Mouse (Mus musculus) midbrain, embryonic 11.5 days (tissue): ENCODE measurements around the gene Atxn1. TPM values are rescaled to one million over a fixed set of nuclear protein-coding genes. Genes with fewer than 3 reads are reported as not detected.

Experiments
- ATAC-seq: fragments of 200-750 bp; cut with Nextera tagmentation; 2 replicates; pipeline ENCODE4 v1.8.0; 2017; ENCODE audit warnings: moderate TSS enrichment, moderate library complexity; ENCODE audit not compliant: low FRiP score
- DNase-seq: peaks from one replicate; pipeline ENCODE4 v3.0.0; 2015; ENCODE audit warnings: low spot score; ENCODE audit errors: missing footprints
- H3K27ac ChIP-seq: fragments of 300-500 bp; sonication (generic); 2 replicates; pipeline ENCODE4 v1.5.1; 2014; ENCODE audit warnings: low read depth, low read length
- H3K27me3 ChIP-seq: fragments of 300-500 bp; sonication (generic); 2 replicates; pipeline ENCODE4 v1.6.1; 2014; ENCODE audit warnings: mild to moderate bottlenecking, low read length, moderate library complexity, mixed read lengths; ENCODE audit not compliant: control insufficient read depth, insufficient read depth
- H3K36me3 ChIP-seq: fragments of 300-500 bp; sonication (generic); 2 replicates; pipeline ENCODE4 v1.6.1; 2014; ENCODE audit warnings: mild to moderate bottlenecking, low read length, moderate library complexity, mixed read lengths; ENCODE audit not compliant: control insufficient read depth, insufficient read depth
- H3K4me1 ChIP-seq: fragments of 300-500 bp; sonication (generic); 2 replicates; pipeline ENCODE4 v1.6.1; 2014; ENCODE audit warnings: low read length; ENCODE audit not compliant: control insufficient read depth, insufficient read depth
- H3K4me2 ChIP-seq: fragments of 300-500 bp; sonication (generic); 2 replicates; pipeline ENCODE4 v1.6.1; 2014; ENCODE audit warnings: mild to moderate bottlenecking, moderate library complexity
- H3K4me3 ChIP-seq: fragments of 300-500 bp; sonication (generic); 2 replicates; pipeline ENCODE4 v1.5.1; 2014; ENCODE audit warnings: low read depth, low read length
- H3K9ac ChIP-seq: fragments of 300-500 bp; sonication (generic); 2 replicates; pipeline ENCODE4 v1.6.1; 2014; ENCODE audit warnings: low read length
- H3K9me3 ChIP-seq: fragments of 300-500 bp; sonication (generic); 2 replicates; pipeline ENCODE4 v1.6.1; 2016; ENCODE audit warnings: low read length; ENCODE audit not compliant: control insufficient read depth
- WGBS: fragments of 180-500 bp; shearing (Covaris S2); extraction: QIAGEN DNeasy Blood & Tissue Kit; methylation state at CpG from one replicate; pipeline ENCODE4 v1.1.7; 2014; 5-methylcytosine and 5-hydroxymethylcytosine counted together
- polyA plus RNA-seq: library from polyadenylated mRNA; unstranded; fragments of >200 nt; fragmentation: Nextera tagmentation; extraction: Ambion mirVana; gene quantifications from 2 replicates; pipeline ENCODE4 v1.2.1, GENCODE M21; 2014

Gene Atxn1
- polyA plus RNA-seq, 1 experiment from 2014 or later: 1.7 TPM

DNA sequence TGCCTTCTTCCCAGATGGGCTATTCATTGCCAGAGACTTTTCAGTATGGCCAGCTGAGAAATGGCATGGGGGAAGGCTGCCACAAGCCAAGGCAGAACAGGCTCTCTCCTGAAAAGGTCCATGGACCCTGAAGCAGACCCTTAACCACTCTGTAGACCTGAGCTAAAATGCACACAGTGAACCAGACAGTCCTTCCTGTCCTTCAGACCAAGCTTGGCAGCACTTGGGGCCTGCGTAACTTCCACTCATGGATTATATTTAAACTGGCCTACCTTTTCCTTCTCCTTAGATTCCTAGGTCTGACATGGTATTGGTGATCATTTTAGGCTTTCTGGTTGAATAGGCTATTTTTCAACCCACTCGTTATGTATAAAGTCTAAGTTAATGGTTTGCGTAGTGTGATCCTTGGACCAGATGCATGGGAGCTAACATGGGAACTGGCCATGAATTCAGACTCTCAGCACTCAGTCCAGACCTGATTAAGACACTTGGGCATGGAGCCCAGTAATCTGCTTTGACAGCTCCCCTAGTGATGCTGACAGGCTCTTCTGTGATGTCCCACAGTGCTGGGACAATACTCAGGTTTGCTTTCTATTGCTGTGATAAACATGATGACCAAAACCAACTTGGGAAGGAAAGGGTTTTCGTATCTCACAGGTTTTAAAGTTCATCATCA, 341.8 kb downstream of the Atxn1 start:
- ATAC-seq: no peak
- Histone ChIP-seq H3K4me1 (no peaks in the 10 kb centered on the region), H3K9me3 (no peaks in the 10 kb centered on the region), H3K4me2 (no peak overlapping the region), H3K9ac (no peak overlapping the region), H3K27ac (no peak overlapping the region), H3K36me3 (no peaks in the 10 kb centered on the region), H3K4me3 (no peak overlapping the region), H3K27me3 (no peaks in the 10 kb centered on the region)
- 94% methylated on average over 4 of the region's 4 CpGs for WGBS
- no peak for DNase-seq

DNA sequence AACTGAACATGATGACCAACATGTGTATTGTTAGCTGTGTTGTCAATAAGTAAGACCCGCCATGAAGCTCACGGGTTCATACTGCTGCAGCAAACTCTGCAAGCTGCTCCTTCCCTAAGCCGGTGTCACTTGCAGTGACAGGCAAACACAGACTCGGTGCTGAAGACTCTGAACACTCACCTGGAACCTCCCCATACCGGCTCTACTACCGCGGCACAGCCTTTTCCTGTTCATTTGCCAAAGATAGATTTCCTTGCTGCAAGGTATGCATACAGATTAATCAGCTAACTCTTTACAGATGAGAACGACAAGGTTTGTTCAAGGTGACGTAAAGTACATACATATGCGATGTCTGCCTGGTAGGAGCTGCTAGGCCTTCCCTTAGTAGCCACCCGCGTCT, 344.1 kb downstream of the Atxn1 start:
- Histone ChIP-seq H3K9me3 (no peaks in the 10 kb centered on the region), H3K27ac (no peak overlapping the region), H3K4me1 (no peaks in the 10 kb centered on the region), H3K36me3 (no peaks in the 10 kb centered on the region), H3K4me3 (no peak overlapping the region), H3K27me3 (no peaks in the 10 kb centered on the region), H3K9ac (no peak overlapping the region), H3K4me2 (no peak overlapping the region)
- 83% methylated on average over 12 of the region's 12 CpGs for WGBS
- DNase-seq: no peak
- no peak for ATAC-seq

GRCm38 (mm10) chr13:45620281-45620680, 344.5 kb downstream of the Atxn1 start:
- Histone ChIP-seq H3K4me3 (no peak overlapping the region), H3K9ac (no peak overlapping the region), H3K4me2 (no peak overlapping the region), H3K27ac (no peak overlapping the region), H3K36me3 (no peaks in the 10 kb centered on the region), H3K9me3 (no peaks in the 10 kb centered on the region), H3K27me3 (no peaks in the 10 kb centered on the region), H3K4me1 (no peaks in the 10 kb centered on the region)
- no peak for DNase-seq
- WGBS: 65% methylated on average over 7 of the region's 7 CpGs
- ATAC-seq: no peak

DNA sequence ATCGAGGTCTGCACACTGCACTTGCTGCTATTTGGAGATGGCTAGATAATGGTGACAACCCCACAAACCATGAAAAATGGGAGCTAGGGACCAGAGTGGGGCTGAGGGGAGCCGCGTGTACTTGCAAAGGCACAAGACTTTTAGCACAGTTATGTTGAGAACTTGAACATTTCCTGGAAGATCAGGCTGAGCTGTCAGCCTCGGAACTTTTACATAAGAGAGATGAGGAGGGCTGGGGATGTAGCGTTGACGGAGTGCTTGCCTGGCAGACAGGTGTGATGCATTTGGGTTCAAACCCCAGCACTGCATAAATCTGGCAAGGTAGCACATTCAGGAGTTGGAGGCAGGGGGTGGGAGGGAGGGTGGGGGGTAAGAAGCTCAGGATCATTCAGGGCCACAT, 346.8 kb downstream of the Atxn1 start:
- 90% methylated on average over 6 of the region's 6 CpGs for WGBS
- no peak for DNase-seq
- Histone ChIP-seq H3K9ac (no peak overlapping the region), H3K27ac (no peak overlapping the region), H3K27me3 (no peaks in the 10 kb centered on the region), H3K4me3 (no peak overlapping the region), H3K9me3 (no peaks in the 10 kb centered on the region), H3K4me2 (no peak overlapping the region), H3K4me1 (no peaks in the 10 kb centered on the region), H3K36me3 (no peaks in the 10 kb centered on the region)
- ATAC-seq: no peak

- H3K9me3 ChIP-seq: no peaks in the 10 kb centered on the region
- no peaks in the 10 kb centered on the region for H3K4me1 ChIP-seq
- ATAC-seq: no peak
- H3K4me2 ChIP-seq: no peak overlapping the region
- no peaks in the 10 kb centered on the region for H3K27me3 ChIP-seq
- WGBS: 67% methylated on average over 11 of the region's 11 CpGs
- no peak overlapping the region for H3K9ac ChIP-seq
- H3K27ac ChIP-seq: no peak overlapping the region
- H3K36me3 ChIP-seq: no peaks in the 10 kb centered on the region
- DNase-seq: no peak
- H3K4me3 ChIP-seq: no peak overlapping the region
Measured at GRCm38 (mm10) chr13:45614762-45615161, 350.0 kb downstream of the Atxn1 start.

DNA sequence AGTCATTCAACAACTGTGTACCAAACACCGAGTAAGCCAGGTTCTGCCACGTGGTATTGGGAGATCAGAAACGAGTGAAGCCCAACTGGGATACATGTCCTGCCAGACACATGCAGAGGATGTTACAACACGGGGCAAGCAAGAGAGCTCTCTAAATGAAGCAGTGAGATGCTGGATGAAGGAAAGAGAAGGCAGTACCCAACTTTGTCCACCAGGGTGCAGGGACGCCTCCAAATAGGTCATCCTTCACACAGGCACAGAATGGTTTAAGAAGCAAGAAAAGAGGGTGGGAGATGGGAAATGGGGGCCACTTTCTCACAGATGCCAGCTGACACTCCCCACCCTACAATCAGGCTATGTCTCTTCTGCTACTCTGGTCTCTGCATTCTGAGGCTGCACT, 351.5 kb downstream of the Atxn1 start:
- H3K4me3 ChIP-seq: no peak overlapping the region
- H3K9me3 ChIP-seq: no peaks in the 10 kb centered on the region
- no peaks in the 10 kb centered on the region for H3K4me1 ChIP-seq
- ATAC-seq: no peak
- peak; percentile 87 for DNase-seq
- H3K36me3 ChIP-seq: no peaks in the 10 kb centered on the region
- H3K4me2 ChIP-seq: no peak overlapping the region
- WGBS: 33% methylated on average over 5 of the region's 5 CpGs
- H3K27me3 ChIP-seq: no peaks in the 10 kb centered on the region
- H3K27ac ChIP-seq: no peak overlapping the region
- no peak overlapping the region for H3K9ac ChIP-seq

- Histone ChIP-seq H3K4me1 (no peaks in the 10 kb centered on the region), H3K27me3 (no peaks in the 10 kb centered on the region), H3K27ac (no peak overlapping the region), H3K4me2 (no peak overlapping the region), H3K9ac (no peak overlapping the region), H3K36me3 (no peaks in the 10 kb centered on the region), H3K4me3 (no peak overlapping the region), H3K9me3 (no peaks in the 10 kb centered on the region)
- ATAC-seq (no peak), DNase-seq (no peak)
- 80% methylated on average over 3 of the region's 3 CpGs for WGBS
Measured at GRCm38 (mm10) chr13:45611554-45611953, 353.3 kb downstream of the Atxn1 start.

GRCm38 (mm10) chr13:45609461-45609860, 355.3 kb downstream of the Atxn1 start:
- H3K36me3 ChIP-seq: no peaks in the 10 kb centered on the region
- ATAC-seq: no peak
- DNase-seq: no peak
- H3K27me3 ChIP-seq: no peaks in the 10 kb centered on the region
- H3K27ac ChIP-seq: no peak overlapping the region
- WGBS: 74% methylated on average over 4 of the region's 4 CpGs
- no peaks in the 10 kb centered on the region for H3K9me3 ChIP-seq
- H3K4me3 ChIP-seq: no peak overlapping the region
- H3K4me2 ChIP-seq: no peak overlapping the region
- H3K9ac ChIP-seq: no peak overlapping the region
- no peaks in the 10 kb centered on the region for H3K4me1 ChIP-seq

- DNase-seq: no peak
- Histone ChIP-seq H3K4me3 (no peak overlapping the region), H3K9ac (no peak overlapping the region), H3K27me3 (no peaks in the 10 kb centered on the region), H3K36me3 (no peaks in the 10 kb centered on the region), H3K27ac (no peak overlapping the region), H3K4me1 (no peaks in the 10 kb centered on the region), H3K4me2 (no peak overlapping the region), H3K9me3 (no peaks in the 10 kb centered on the region)
- 97% methylated on average over 5 of the region's 5 CpGs for WGBS
- ATAC-seq: no peak
Measured at GRCm38 (mm10) chr13:45608593-45608992, 356.2 kb downstream of the Atxn1 start.
